Mouse (Mus musculus) lung, embryonic 14.5 days (tissue): ENCODE results near the gene Pgap2. TPM values are rescaled to one million over a fixed set of nuclear protein-coding genes. Genes with fewer than 3 reads are reported as not detected.

Experiments
- ATAC-seq: fragments of 200-750 bp; cut with Nextera tagmentation; 2 replicates; pipeline ENCODE4 v1.8.0; 2017; ENCODE audit warnings: mild to moderate bottlenecking, moderate TSS enrichment, moderate library complexity; ENCODE audit not compliant: insufficient read depth
- DNase-seq: peaks from one replicate; pipeline ENCODE4 v3.0.0-alpha.2; 2015
- H3K27ac ChIP-seq: fragments of 300-500 bp; sonication (generic); 2 replicates; pipeline ENCODE4 v1.5.1; 2014; ENCODE audit warnings: low read depth, mild to moderate bottlenecking, moderate library complexity
- H3K27me3 ChIP-seq: fragments of 300-500 bp; sonication (generic); 2 replicates; pipeline ENCODE4 v1.6.1; 2014; ENCODE audit warnings: low read length, control low read depth; ENCODE audit not compliant: insufficient read depth
- H3K36me3 ChIP-seq: fragments of 300-500 bp; sonication (generic); 2 replicates; pipeline ENCODE4 v1.6.1; 2014; ENCODE audit warnings: control low read depth; ENCODE audit not compliant: insufficient read depth
- H3K4me1 ChIP-seq: fragments of 300-500 bp; sonication (generic); 2 replicates; pipeline ENCODE4 v1.6.1; 2014; ENCODE audit warnings: antibody characterized with exemption, control low read depth; ENCODE audit not compliant: insufficient read depth
- H3K4me2 ChIP-seq: fragments of 300-500 bp; sonication (generic); 2 replicates; pipeline ENCODE4 v1.6.1; 2014; ENCODE audit warnings: mild to moderate bottlenecking
- H3K4me3 ChIP-seq: fragments of 300-500 bp; sonication (generic); 2 replicates; pipeline ENCODE4 v1.5.1; 2014; ENCODE audit warnings: low read depth, low read length
- H3K9ac ChIP-seq: fragments of 300-500 bp; sonication (generic); 2 replicates; pipeline ENCODE4 v1.6.1; 2014
- H3K9me3 ChIP-seq: fragments of 300-500 bp; sonication (generic); 2 replicates; pipeline ENCODE4 v1.6.1; 2016; ENCODE audit warnings: low read depth, low read length, control low read depth
- CTCF ChIP-seq: IDR thresholded peaks from 2 replicates; pipeline ENCODE4 v1.5.1; 2016; ENCODE audit warnings: antibody characterized with exemption, low read depth
- WGBS: fragments of 180-500 bp; shearing (Covaris S2); extraction: QIAGEN DNeasy Blood & Tissue Kit; methylation state at CpG from one replicate; pipeline ENCODE4 v1.1.7; 2014; 5-methylcytosine and 5-hydroxymethylcytosine counted together
- polyA plus RNA-seq: library from polyadenylated mRNA; unstranded; fragments of >200 nt; fragmentation: Nextera tagmentation; extraction: Ambion mirVana; gene quantifications from 2 replicates; pipeline ENCODE4 v1.2.1, GENCODE M21; 2014

The Pgap2 gene
- polyA plus RNA-seq, 1 experiment from 2014 or later = 80.4 TPM

- ATAC-seq (no peak), DNase-seq (no peak)
- Histone ChIP-seq H3K27ac (no peak overlapping the region), H3K4me1 (peaks cover 6% of the 10 kb centered on the region; the same call in 1 of the 2 replicates), H3K9ac (no peak overlapping the region), H3K4me3 (no peak overlapping the region), H3K4me2 (no peak overlapping the region), H3K27me3 (no peaks in the 10 kb centered on the region), H3K9me3 (no peaks in the 10 kb centered on the region), H3K36me3 (peaks cover 69% of the 10 kb centered on the region)
- 83% methylated on average over 16 of the region's 16 CpGs for WGBS
- no peak for TF ChIP-seq CTCF
Measured at GRCm38 (mm10) chr7:102239591-102239990, 29.6 kb downstream of the Pgap2 start.

GRCm38 (mm10) chr7:102242371-102242770 is 32.4 kb downstream of the Pgap2 start:
- Histone ChIP-seq H3K27ac (no peak overlapping the region), H3K36me3 (peaks cover 42% of the 10 kb centered on the region), H3K9ac (no peak overlapping the region), H3K4me1 (peaks cover 20% of the 10 kb centered on the region), H3K27me3 (no peaks in the 10 kb centered on the region), H3K9me3 (no peaks in the 10 kb centered on the region), H3K4me2 (no peak overlapping the region), H3K4me3 (no peak overlapping the region)
- no peak for TF ChIP-seq CTCF
- ATAC-seq (no peak), DNase-seq (no peak)
- WGBS = 79% methylated on average over 5 of the region's 5 CpGs

GRCm38 (mm10) chr7:102242917-102243316 is 32.9 kb downstream of the Pgap2 start:
- Histone ChIP-seq H3K27ac (no peak overlapping the region), H3K9me3 (no peaks in the 10 kb centered on the region), H3K4me3 (no peak overlapping the region), H3K4me1 (peaks cover 24% of the 10 kb centered on the region), H3K36me3 (peaks cover 37% of the 10 kb centered on the region), H3K27me3 (no peaks in the 10 kb centered on the region), H3K4me2 (no peak overlapping the region), H3K9ac (no peak overlapping the region)
- ATAC-seq = no peak
- 53% methylated on average over 3 of the region's 3 CpGs for WGBS
- DNase-seq = no peak
- no peak for TF ChIP-seq CTCF

- no peak overlapping the region for H3K9ac ChIP-seq
- ATAC-seq = no peak
- peaks cover 29% of the 10 kb centered on the region for H3K4me1 ChIP-seq
Measured at GRCm38 (mm10) chr7:102243870-102244269, 33.9 kb downstream of the Pgap2 start.

GRCm38 (mm10) chr7:102244782-102245535 is 35.0 kb downstream of the Pgap2 start:
- no peak for ATAC-seq
- no peak for DNase-seq
- Histone ChIP-seq H3K4me2 (no peak overlapping the region), H3K4me3 (no peak overlapping the region), H3K4me1 (peaks cover 29% of the 10 kb centered on the region), H3K36me3 (peaks cover 18% of the 10 kb centered on the region), H3K27ac (0 out of 2 replicates have a peak overlapping the region, but pooled peaks have one; percentile 6), H3K27me3 (no peaks in the 10 kb centered on the region), H3K9ac (no peak overlapping the region), H3K9me3 (no peaks in the 10 kb centered on the region)
- no peak for TF ChIP-seq CTCF
- 79% methylated on average over 3 of the region's 3 CpGs for WGBS

More at GRCm38 (mm10) chr7:102243870-102244269, 33.9 kb downstream of the Pgap2 start:
- Histone ChIP-seq H3K4me2 (no peak overlapping the region), H3K36me3 (peaks cover 27% of the 10 kb centered on the region), H3K27ac (no peak overlapping the region), H3K9me3 (no peaks in the 10 kb centered on the region), H3K27me3 (no peaks in the 10 kb centered on the region), H3K4me3 (no peak overlapping the region)
- WGBS = 70% methylated on average over 2 of the region's 2 CpGs
- TF ChIP-seq CTCF = no peak
- no peak for DNase-seq

GRCm38 (mm10) chr7:102245775-102246174 is 35.8 kb downstream of the Pgap2 start:
- Histone ChIP-seq H3K4me2 (peak overlapping the region; percentile 83), H3K4me1 (peaks cover 29% of the 10 kb centered on the region), H3K4me3 (no peak overlapping the region), H3K36me3 (peaks cover 9% of the 10 kb centered on the region), H3K27me3 (no peaks in the 10 kb centered on the region), H3K27ac (peak overlapping the region; percentile 54), H3K9ac (peak overlapping the region; percentile 17; the same call in 1 of the 2 replicates), H3K9me3 (no peaks in the 10 kb centered on the region)
- WGBS = 4% methylated on average over 1 of the region's 1 CpGs
- no peak for TF ChIP-seq CTCF
- no peak for ATAC-seq
- peak; percentile 47 for DNase-seq

GRCm38 (mm10) chr7:102246265-102246664 is 36.3 kb downstream of the Pgap2 start:
- ATAC-seq = no peak
- TF ChIP-seq CTCF = no peak
- no peak overlapping the region for H3K4me3 ChIP-seq
- H3K27me3 ChIP-seq = no peaks in the 10 kb centered on the region
- H3K27ac ChIP-seq = peak overlapping the region; percentile 54
- H3K4me1 ChIP-seq = peaks cover 32% of the 10 kb centered on the region
- peak overlapping the region; percentile 83; the same call in 1 of the 2 replicates for H3K4me2 ChIP-seq
- peaks cover 4% of the 10 kb centered on the region for H3K36me3 ChIP-seq
- H3K9me3 ChIP-seq = no peaks in the 10 kb centered on the region
- no peak for DNase-seq
- peak overlapping the region; percentile 17; the same call in 1 of the 2 replicates for H3K9ac ChIP-seq
- 43% methylated on average over 6 of the region's 6 CpGs for WGBS
